In the genomic region with DNA sequence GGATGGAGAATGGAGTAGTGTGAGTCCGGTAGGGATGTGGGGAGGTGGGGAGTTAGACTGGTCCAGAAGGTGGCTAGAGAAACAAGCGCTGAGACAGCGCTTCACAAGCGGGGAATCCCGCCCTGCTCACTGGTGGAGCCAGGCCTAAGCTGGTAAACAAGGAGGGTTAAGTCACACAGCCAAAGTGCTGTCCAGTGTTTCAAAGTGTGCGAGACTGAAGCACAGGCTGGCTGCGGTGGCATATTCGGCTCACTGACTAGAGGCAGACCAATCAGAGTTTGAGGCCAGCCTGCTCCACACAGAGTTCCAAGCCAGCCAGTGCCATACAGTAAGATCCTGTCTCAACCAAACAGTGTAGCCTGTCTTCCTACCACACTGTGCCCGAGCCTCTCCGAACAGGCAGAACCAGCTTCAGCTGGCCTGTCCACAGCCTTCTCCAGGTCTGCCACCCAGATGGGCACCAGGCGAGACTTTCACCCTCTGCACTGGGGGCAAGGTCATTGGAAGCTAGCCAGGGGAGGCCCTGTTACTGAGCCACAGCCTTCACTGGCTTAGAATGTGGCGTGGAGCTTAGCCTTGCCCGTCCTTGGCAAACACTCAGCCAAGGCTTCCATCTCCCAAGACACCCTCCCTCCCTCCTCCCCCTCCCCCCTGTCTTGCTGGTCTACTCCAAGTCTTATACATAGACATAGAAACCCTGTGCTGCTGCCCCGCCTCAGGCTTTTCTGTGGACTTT, we compare ENCODE assay signal across 8 mouse cellular contexts.
A peak's percentile ranks its signal among the peaks of the same experiment; 100 is the strongest.
DNase-seq lines count a peak whose midpoint lies in the region; ATAC-seq and TF ChIP-seq lines count a peak whose summit lies in the region.

No protein-coding gene starts in this region.

- no peak overlapping the region for H3K4me2 ChIP-seq in lung, embryonic 15.5 days
- H3K4me2 ChIP-seq in kidney, postnatal 0 days (ENCODE audit: low read length) = no peak overlapping the region

- no peaks in the 10 kb centered on the region for H3K36me3 ChIP-seq in lung, embryonic 15.5 days
- no peaks in the 10 kb centered on the region for H3K36me3 ChIP-seq in heart, embryonic 10.5 days
- H3K36me3 ChIP-seq in kidney, postnatal 0 days (ENCODE audit: insufficient read depth, low read length) = no peaks in the 10 kb centered on the region

- H3K4me1 ChIP-seq in lung, embryonic 15.5 days = peaks cover 45% of the 10 kb centered on the region
- H3K4me1 ChIP-seq in heart, embryonic 10.5 days = peaks cover 63% of the 10 kb centered on the region
- H3K4me1 ChIP-seq in kidney, postnatal 0 days (replicated peaks; ENCODE audit: insufficient read depth, low read length) = peaks cover 22% of the 10 kb centered on the region

- H3K27me3 ChIP-seq in lung, embryonic 15.5 days = no peaks in the 10 kb centered on the region
- H3K27me3 ChIP-seq in heart, embryonic 10.5 days (ENCODE audit: insufficient read depth, poor library complexity, severe bottlenecking) = peaks cover 11% of the 10 kb centered on the region; the same call in 1 of the 2 replicates
- no peaks in the 10 kb centered on the region for H3K27me3 ChIP-seq in kidney, postnatal 0 days (ENCODE audit: insufficient read depth, low read length)

- no peak overlapping the region for H3K4me3 ChIP-seq in lung, embryonic 15.5 days
- 0 out of 2 replicates have a peak overlapping the region, but pooled peaks have one; percentile 16 for H3K4me3 ChIP-seq in heart, embryonic 10.5 days
- no peak overlapping the region for H3K4me3 ChIP-seq in kidney, postnatal 0 days (replicated peaks; ENCODE audit: low read depth, low read length)

- DNase-seq in lung, postnatal 4 days = no peak
- peak; percentile 93 for DNase-seq in adrenal gland, postnatal 14 days
- DNase-seq in heart, embryonic 10.5 days (ENCODE audit: low spot score) = no peak
- no peak for DNase-seq in kidney, postnatal 0 days (ENCODE audit: low spot score)
- DNase-seq in c-Kit-positive CD71-positive TER-119-positive erythroid progenitor cells, embryonic 14.5 days (ENCODE audit: low spot score) = no peak
- no peak for DNase-seq in embryo, embryonic 11 days
- DNase-seq in layer of hippocampus, adult 8-10 months (ENCODE audit: low spot score in 2 of 2) = no peak

- H3K9me3 ChIP-seq in lung, embryonic 15.5 days = no peaks in the 10 kb centered on the region
- H3K9me3 ChIP-seq in heart, embryonic 10.5 days = no peaks in the 10 kb centered on the region
- H3K9me3 ChIP-seq in kidney, postnatal 0 days (replicated peaks; ENCODE audit: low read length) = no peaks in the 10 kb centered on the region

- ATAC-seq in lung, embryonic 15.5 days (ENCODE audit: borderline replicate concordance, extremely low read depth, low FRiP score, low TSS enrichment) = no peak
- peak; percentile 51 for ATAC-seq in kidney, postnatal 0 days (replicated peaks; ENCODE audit: low FRiP score, low read depth)

- TF ChIP-seq CTCF in kidney, postnatal 0 days (IDR thresholded peaks at IDR 0.05; ENCODE audit: low read depth) = no peak

- whole genome bisulfite sequencing in lung, embryonic 15.5 days = 59% methylated on average over 14 of the region's 14 CpGs
- WGBS in heart, embryonic 10.5 days = 78% methylated on average over 14 of the region's 14 CpGs
- WGBS in kidney, postnatal 0 days = 66% methylated on average over 14 of the region's 14 CpGs

- no peak overlapping the region for H3K9ac ChIP-seq in lung, embryonic 15.5 days
- no peak overlapping the region for H3K9ac ChIP-seq in kidney, postnatal 0 days (ENCODE audit: low read depth, low read length)

- peak overlapping the region; percentile 63 for H3K27ac ChIP-seq in lung, embryonic 15.5 days
- peak overlapping the region; percentile 88 for H3K27ac ChIP-seq in heart, embryonic 10.5 days
- H3K27ac ChIP-seq in kidney, postnatal 0 days = peak overlapping the region; percentile 85
